Mouse (Mus musculus): ENCODE measurements around the gene Gm3667. TPM values are rescaled to one million over a fixed set of nuclear protein-coding genes. Genes with fewer than 3 reads are reported as not detected.

Gene Gm3667
- total RNA-seq (2023), result under 1 TPM; 0.44 to 0.59 TPM

GRCm38 (mm10) chr14:6889521-6890012 is at the start of gene Gm3667:
TSS of gene Gm3667 (minus strand) at chr14:6889962.

GRCm38 (mm10) chr14:6840211-6840610 is 49.6 kb downstream of the Gm3667 start, which contains the start of gene Gm3642:
TSS of gene Gm3642 (minus strand) at chr14:6840311.

Other genes with a start within 250 kb of the Gm3667 start
- not detected for gene Gm10251, start 205.8 kb downstream of the Gm3667 start, total RNA-seq (2023)
- not detected for gene Gm8050, start 169.7 kb downstream of the Gm3667 start, total RNA-seq (2023)
- gene Gm3636, start 147.6 kb downstream of the Gm3667 start, total RNA-seq (2023), result 1 to 10 TPM; 2.9 to 3.1 TPM
- not detected for gene Gm8362, start 115.6 kb downstream of the Gm3667 start, total RNA-seq (2023)
- gene Gm3642, start 49.7 kb downstream of the Gm3667 start, total RNA-seq (2023), result not detected
- gene Gm6356, start 83.9 kb upstream of the Gm3667 start, total RNA-seq (2023), result not detected
- gene Gm10406, start 137.5 kb upstream of the Gm3667 start, total RNA-seq (2023), result under 1 TPM in 1 of 2 experiments, not detected in 1; 0.44 TPM
- not detected for gene Gm3685, start 155.0 kb upstream of the Gm3667 start, total RNA-seq (2023)
- gene Gm3696, start 210.7 kb upstream of the Gm3667 start, total RNA-seq (2023), result not detected
- gene Gm6676, start 235.4 kb upstream of the Gm3667 start, total RNA-seq (2023), result not detected